Mouse (Mus musculus): ENCODE results near the gene Imp4.

Gene Imp4

DNA sequence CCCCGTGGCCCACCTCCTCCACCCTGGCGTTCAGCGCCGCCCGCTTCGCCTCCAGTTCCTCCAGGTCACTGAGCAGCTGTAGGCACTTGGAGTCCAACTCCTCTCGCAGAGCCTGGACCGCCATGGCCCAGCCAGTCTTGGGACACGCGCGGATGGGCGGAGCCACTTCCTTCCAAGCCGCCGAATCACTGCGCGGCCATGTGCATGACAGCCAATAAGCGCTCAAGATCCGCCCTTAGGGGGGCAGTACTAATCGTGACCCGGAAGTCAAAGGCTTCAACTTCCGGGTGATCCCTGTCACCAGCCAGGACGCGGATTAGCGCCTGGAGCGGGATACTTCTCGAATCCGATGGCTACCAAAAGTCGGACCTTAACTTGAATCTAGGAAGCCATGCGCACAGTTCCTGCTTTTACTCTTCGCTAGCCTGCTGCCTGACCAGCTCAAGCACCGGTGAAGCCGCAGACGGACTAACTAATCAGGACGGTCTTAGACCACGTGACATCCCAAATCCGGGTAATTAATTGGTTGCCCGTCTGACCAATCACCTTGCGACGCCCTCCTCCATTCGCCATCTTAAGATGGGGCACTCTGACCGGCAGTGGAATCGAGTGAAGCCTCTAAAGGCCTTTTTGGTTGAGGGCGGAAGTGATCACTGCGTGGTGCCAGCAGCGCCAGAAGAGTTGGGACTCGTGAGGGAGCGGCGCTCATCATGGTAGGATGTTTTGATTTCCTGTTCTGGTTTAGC is at the start of gene Imp4, which contains the start of gene Ccdc115:
Gene Imp4 (plus strand): TSS at position 637 of the 746 bp plus-strand sequence.
Gene Ccdc115 (minus strand): TSS at position 458 of the 746 bp plus-strand sequence.
- in situ Hi-C loops (cut with MboI, MseI) = loop anchor here (5.0 kb wide), 1 partner anchor 48 kb away; no protein-coding TSS in a partner anchor

DNA sequence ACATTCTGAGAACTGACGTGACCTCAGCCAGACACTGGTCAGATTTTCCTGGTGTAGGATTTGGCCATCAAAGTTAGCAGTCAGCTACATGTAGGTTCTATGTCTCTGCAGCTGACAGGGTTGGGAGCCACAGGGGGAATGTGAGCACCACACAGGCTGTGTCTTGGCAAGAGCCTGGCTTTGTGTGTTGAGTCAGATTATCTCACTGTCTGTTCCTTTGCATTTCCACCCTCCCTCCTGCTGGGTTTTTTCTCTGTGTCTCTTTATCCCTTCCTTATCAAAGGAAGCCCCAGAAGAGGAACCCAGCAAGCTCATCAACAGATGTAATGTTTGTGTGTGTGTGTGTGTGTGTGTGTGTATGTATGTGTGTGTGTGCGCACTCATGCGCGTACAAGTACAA is 43.3 kb upstream of the Imp4 start:
- in situ Hi-C loops (cut with MboI, MseI) = no loop called here

DNA sequence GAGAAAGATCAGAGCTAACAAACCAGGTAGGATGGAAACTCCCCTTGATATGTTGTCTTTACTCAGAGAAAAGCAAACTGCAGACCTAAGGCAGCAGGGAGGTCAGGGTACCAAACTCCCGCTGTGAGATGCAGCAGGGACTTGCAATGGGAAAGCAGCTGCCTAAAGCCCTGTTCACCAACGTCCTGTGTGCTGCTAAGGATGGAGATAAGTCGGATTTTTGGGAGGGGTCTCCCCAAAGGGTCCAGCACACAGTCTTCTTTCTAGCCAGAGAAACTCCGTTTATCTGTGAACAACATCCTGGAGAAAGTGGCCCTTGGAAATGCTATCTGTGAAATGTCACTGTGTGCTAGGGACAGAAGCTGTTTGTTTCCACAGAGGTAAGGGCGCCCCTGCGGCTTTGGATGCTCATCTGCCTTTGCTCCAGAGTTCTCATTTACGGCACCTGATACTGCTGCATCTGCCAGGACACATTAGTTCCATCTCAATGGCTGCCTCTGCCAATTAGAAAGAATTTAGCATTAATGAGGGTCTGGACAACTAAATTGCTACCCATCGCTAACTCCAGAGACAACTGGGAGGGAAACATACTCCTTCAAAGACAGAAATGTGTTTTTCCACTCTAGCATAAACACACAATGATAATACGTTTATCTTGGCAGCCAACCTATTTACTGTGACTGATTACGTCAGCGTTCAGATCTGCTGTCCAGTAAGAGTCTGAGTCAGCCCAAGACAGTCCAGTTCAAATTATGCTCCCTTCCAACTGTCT is 40.3 kb upstream of the Imp4 start:
- in situ Hi-C loops (cut with MboI, MseI) = no loop called here

DNA sequence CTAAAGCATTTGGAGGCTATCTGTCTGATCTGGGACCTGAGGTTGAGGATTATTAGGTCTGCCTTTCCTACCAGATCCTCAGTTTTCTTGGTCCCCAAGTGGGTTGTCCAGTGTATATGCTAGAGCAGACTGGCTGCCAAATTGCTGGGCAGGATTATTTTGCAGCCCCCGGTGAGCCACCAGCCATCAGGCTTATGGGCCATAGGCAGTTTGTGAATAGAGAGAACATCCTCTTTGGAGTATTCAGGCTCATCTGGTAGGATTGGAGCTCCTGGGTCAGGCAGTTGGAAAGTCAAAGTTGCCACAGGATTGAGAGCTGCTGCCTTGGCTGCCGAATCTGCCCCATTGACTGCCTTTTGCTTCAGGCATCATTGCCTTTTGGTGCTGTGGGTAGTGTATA is 11.2 kb upstream of the Imp4 start:
- in situ Hi-C loops (cut with MboI, MseI) = no loop called here

DNA sequence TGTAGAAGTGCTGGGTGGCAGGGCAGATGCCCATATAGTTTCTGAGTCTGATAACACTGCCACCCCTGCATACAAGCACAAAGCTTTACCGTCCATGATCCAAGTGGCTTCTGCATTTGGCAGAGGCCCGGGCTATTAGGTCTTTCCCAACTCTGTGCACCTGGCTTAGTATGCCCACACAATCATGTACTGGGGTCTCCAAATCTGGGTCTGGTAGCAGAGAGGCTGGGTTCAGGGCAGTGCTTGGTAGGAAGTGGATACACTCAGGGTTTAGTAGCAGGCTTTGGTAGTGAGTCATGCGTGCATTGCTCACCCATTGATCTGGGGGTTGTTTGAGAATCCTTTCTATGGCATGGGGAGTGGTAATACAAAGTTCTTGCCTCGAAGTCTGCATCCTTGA is 10.4 kb upstream of the Imp4 start:
- in situ Hi-C loops (cut with MboI, MseI) = no loop called here

DNA sequence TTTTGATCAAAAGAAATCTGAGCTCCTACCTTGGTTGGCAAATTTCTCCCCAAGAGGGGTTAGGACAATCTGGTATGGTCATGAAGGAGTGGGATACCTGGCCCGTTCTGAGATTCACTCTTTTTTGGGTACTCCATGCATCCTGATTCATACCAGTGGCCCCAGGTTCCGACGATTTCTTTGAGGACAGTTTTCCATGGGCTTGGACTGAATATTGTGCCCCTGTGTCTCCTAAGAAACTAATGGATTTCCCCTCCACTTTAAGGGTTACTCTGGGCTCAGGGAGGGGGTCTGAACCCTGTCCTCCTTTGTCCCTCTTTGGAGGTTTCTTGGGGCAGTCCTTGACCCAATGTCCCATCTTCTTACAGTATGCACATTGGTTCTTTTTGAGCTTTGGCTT is 8.7 kb upstream of the Imp4 start:
- in situ Hi-C loops (cut with MboI, MseI) = no loop called here

DNA sequence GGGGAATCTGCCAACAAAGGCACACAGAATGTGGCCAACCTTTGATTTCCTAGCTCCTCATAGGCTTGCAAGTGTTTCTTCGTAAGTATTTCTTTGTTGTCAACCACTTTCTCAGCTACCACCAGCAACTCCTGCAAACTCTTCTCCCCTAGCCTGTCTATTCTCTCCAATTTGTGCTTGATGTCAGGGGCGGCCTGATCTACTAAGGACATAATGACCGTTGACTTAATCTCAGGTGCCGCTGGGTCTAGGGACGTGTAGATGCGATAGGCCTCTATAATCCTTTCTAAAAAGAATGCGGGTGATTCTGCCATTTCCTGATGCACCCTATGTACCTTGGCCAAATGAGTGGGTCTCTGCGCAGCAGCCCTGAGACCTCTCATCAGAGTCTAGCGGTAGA is 8.2 kb upstream of the Imp4 start:
- in situ Hi-C loops (cut with MboI, MseI) = no loop called here

DNA sequence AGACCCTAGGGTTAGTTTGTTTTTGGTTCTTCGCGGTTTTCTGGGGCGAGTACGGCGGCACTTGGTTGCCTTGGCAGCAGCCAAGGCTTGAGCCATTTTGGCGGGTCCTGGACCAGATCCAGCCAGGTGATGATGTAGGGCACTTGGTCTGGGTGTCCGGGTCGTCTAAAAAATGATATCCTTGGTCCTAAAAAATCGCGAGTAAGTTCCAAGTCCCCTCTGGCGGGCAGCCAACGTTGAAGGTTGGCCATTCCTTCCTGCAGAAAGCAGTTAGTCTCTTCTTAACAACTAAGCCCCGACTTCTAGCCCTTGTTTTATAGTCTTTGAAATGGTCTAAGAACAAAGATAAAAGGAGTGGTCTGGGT is 7.3 kb upstream of the Imp4 start:
- in situ Hi-C loops (cut with MboI, MseI) = no loop called here

DNA sequence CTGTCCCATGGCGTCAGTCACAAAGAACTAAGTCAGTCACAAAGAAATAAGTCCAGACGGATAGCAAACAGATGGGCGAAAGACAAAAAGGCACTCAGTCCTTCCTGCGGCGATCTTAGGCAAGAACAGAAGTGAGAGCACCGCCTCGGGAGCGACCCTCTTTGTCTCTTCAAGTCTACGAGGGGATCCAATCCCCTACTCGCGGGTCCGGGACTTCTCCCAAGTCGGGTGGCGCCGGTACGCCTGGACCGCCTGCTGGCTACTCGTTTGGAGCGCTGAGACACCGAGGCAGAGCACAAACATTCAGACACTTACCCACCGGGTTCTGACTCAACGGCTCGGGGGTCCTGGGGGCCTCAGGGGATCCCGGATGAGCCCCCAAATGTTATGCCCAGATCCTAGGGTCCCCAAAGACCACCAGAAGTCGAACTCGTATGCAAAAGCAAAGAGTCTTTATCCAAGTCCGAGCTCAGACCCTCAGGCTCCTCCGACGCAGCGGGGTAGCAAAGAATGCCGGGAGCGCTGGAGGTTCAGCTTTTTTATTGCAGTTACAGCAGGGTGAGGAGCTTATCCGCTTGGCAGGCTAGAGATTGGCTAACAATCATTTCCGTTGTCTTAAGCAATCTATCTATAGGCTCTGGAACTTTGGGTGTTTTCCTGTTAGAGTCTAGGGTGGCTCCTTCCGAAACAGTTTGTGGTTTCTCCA is 6.7 kb upstream of the Imp4 start:
- in situ Hi-C loops (cut with MboI, MseI) = no loop called here

DNA sequence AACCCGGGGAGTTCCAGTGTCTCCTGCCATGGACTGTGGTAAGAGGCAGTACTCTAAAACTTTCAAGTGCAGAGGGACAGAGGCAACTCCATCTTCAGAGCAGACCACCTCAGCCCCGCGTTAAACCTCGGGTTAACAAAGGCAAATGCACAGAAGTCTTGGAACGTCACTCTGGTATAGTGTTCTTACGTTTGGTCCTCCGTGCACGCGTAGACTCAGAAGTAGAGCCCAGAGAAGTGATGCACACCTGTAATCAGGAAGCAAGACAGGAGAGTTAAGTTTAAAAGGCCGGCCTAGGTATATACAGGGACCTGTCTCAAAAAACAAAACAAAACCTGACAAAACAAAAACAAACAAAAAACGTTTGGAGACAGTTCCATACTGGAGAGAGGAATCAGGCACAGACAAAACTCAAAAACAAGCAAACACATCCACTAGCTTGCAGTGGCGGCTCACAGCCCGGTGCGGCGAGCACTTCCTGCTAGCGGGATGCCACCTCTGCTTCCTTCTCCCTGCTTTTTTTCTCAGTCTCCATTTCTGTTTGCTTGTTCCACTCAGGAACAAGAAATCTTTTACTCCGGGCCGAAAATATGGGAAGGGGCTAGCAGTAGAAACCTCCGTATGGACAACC is 5.6 kb upstream of the Imp4 start:
- in situ Hi-C loops (cut with MboI, MseI) = no loop called here

DNA sequence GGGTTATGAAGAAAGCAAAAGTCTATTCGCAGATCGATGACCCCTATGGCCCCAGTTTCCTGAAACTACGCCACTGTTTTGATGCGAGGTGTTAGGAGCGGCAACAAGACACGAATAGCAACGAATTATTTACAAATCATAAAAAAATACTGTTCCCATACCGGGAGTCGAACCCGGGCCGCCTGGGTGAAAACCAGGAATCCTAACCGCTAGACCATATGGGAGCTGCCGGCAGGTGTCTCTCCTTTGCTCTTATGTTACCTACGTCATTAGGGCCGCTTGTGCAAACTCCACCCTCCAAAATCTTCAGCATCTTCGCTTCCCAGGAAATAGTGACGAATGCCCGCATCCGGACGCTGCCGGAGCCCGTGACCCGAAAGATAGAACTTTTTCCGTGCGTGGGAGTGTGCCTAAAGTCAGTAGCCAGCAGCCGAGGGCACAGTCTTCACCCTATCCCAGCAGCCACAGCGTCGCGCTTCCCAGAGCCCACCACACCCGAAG is 4.9 kb upstream of the Imp4 start:
- in situ Hi-C loops (cut with MboI, MseI) = loop anchor here (5.0 kb wide), 1 partner anchor 53 kb away; no protein-coding TSS in a partner anchor

DNA sequence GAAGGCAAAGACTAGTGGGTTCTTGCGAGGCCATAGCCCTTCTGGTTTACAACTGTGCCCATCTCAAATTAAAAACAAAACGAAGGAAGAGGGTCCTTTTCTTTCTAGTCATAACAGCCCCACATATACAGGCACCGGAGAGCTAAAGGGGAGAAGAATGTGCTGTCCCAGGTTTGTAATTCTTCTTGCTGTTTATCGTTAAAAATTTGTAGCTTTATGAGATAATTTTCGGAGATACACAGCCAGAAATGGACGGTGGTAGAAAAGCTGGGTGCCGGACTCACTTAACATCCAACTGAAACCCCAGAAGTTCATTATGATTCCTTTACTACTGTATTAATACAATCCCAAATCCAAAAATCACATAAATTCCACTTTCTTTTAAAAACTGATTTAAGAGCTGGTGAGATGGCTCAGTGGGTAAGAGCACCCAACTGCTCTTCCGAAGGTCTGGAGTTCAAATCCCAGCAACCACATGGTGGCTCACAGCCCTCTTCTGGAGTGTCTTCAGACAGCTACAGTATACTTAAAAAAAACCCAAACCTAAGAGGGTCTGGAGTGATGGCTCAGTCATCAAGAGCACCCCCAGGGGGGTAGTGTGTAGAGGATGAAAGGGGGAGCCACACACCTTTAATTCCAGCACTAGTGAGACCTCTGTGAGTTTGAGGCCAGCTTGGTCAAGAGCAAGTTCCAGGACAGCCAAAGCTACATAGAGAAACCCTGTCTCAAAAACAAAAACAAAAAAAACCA is 4.1 kb upstream of the Imp4 start:
- in situ Hi-C loops (cut with MboI, MseI) = loop anchor here (5.0 kb wide), 1 partner anchor 52 kb away; no protein-coding TSS in a partner anchor

DNA sequence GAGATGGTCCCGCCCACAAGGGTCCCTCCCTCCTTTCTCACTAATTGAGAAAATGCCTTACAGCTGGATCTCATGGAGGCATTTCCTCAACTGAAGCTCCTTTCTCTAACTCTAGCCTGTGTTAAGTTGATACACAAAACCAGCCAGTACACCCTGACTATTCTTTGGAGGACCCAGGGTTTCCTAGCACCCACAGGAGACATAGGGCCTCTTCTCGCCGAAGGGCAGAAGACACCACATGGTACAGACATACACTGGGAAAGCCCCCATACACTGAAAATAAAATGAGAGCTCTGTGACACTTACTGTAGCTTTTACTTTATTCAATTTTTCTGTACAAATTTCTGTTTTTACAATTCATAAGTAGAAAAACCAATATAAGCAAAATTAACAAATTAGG is 3.3 kb upstream of the Imp4 start:
- in situ Hi-C loops (cut with MboI, MseI) = loop anchor here (5.0 kb wide), 1 partner anchor 51 kb away; no protein-coding TSS in a partner anchor

DNA sequence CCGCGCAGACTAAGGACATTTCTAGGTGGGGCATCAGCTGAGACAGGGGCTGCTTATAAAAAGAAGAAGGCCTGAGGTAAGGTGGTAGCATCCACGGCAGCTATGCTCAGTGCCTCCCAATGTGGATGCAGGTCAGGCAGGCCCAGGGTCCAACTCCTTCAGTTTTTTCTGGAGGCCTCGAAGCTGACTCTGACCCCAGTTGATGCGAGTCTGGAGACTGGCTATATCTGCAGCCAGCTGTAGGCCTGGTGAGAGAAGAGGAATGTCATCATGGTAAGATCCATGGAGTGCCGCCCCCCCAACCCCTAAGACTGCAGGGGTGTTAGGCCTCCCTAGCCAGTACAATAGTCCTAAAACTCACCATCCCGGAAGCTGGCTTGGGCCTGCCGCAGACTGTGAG is 2.3 kb upstream of the Imp4 start:
- in situ Hi-C loops (cut with MboI, MseI) = loop anchor here (5.0 kb wide), 1 partner anchor 50 kb away; no protein-coding TSS in a partner anchor

DNA sequence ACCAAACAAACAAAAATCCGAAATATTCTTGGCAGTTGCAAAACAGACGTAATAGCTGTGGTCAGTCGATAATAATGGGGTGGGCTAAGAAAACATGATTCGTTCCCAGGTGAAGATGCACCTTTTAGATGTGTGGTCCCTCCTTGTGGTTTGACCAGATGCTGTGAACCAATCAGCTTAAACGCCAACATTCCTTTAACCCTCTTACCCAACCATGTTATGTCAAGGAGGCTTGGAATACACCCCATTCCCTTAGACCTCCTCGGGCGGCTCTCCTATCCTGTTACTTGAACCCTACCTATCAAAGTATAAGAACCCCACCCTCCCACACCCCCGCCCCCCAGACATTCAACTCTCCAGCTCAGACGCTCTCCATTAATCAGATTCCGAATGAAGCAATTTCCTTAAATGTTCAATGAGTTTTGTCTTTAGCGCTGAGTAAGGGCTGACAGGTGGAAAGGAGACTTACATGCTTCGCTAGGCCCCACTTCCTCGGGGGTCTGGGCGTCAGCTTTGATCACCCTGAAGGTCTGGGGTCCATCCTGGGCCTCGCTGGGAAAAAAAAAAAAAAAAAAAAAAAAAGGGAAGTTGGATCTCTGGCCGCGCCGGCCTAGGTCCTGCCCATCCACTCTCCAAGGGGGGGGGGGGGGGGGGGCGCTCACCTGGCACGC is 1.1 kb upstream of the Imp4 start:
- in situ Hi-C loops (cut with MboI, MseI) = loop anchor here (5.0 kb wide), 1 partner anchor 49 kb away; no protein-coding TSS in a partner anchor

DNA sequence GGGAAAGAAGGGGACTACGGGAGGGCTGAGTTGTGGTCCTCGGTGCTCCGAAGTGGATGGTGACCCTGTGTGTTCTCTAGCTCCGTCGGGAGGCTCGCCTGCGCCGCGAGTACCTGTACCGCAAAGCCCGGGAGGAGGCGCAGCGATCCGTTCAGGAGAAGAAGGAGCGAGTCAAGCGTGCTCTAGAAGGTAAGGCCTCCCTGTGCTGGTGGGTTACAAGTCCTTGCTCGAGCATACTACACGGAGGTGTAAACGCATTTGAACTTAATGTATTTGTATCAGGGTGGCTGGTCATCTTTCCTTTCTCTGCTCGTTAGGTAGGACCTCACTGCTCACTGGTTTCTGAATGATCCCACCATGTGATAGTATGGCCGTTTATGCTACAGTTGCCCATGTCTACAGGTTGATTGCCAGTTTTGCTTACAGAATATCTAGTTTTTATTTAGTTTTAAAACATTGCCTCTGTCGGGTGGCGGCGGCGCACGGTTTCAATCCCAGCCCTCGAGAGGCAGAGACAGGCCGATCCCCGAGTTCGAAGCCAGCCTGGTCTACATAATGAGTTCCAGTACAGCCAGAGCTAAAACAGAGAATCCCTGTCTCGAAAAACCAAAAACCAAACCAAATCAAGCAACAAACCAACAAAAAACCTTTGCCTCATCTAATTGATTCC is 445 bp downstream of the Imp4 start:
- in situ Hi-C loops (cut with MboI, MseI) = loop anchor here (5.0 kb wide), 1 partner anchor 47 kb away; no protein-coding TSS in a partner anchor

DNA sequence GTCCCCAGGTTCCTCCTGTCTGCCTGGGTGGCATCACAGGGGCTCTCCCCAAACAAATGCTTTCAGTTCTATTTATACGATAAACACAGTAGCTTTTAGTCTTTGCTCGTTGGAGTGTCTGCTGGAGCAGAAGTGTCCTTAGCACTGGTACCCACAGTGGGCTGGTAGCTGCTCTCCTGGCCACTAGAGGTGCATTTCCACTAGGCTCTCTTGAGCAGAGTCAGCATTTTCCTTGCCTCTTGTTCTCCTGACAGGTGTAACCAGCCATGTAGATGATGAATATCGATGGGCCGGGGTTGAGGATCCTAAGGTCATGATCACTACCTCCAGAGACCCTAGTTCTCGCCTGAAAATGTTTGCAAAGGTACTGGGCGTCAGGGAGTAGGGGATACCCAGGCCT is 3.5 kb downstream of the Imp4 start:
- in situ Hi-C loops (cut with MboI, MseI) = no loop called here

DNA sequence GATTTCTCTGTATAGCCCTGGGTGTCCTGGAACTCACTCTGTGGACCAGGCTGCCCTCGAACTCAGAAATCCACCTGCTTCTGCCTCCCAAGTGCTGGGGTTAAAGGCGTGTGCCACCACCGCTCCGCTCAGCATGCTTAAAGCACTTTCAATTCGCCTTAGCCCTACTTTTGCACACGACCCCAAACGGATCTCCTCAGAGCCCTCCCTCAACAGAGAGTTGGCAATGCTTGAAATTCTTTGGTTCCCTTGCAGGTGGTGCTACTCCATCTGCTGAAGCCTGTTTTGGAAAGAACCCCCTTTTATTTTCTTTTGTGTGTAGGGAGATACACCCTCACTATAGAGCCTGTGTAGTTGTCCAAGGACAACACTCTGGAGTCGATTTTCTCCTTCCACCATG is 18.8 kb downstream of the Imp4 start:
- in situ Hi-C loops (cut with MboI, MseI) = no loop called here

DNA sequence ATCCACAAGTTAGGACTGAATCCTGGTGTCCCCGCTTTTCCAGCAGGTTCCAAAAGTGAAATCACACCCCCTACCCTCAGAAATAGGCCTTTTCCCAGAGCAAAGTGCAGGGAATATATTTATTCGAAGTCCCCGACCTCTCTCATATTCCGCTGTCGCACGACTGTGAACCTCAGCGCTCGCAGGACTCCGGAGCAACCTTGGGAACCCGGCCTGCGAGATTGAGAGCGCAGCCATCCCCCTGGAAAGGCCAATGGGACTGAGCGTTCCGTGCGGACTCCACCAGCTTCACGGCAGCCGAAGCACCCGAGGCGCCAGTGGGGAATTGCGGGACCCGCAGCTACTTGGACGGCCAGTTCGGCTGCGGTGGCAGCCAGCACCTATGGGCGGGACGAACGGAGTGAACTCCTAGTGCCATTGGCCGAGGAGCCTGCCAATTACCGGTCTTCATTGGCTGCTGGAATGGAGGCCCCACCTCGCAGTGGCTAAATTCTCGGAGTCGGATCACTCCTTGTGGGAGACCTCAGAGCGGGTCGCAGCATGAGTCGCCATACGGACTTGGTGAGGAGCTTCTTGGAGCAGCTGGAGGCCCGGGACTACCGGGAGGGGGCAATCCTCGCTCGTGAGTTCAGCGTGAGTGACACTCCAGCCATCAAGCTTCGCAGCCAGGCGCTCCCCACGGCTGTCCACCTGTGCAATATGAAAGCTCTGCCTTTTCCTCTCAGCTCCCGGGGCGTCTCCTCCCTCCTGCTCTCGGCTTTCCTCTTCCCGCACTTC is 19.8 kb downstream of the Imp4 start, which contains the start of gene Ptpn18:
Gene Ptpn18 (plus strand): TSS at position 479 of the 777 bp plus-strand sequence.
- in situ Hi-C loops (cut with MboI, MseI) = no loop called here
